In the genomic region with DNA sequence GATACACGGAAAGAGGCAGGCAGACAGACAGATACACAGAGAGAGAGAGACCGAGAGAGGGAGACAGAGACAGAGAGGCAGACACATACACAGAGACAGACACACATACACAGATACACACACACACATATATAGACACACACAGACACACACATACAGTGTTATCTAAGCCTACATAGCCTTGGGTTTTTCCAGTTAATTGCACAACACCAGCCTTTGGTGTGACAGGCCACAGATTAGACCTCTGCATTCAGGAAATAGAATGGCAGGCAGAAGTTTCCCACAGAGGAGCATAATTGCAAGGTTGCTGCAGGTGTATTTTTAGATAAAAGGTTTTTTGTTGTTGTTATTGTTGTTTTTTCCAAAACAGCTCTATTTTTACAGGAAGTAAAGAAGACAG, we compare ENCODE assay signal across 22 mouse cellular contexts.
"Had no signal": no experiment of that assay in that cellular context is flagged by ENCODE, and none has a peak within 500 bp of the region (broad histone marks: within the 10 kb centered on the region; RNA-seq: fewer than 3 reads in every experiment).

No protein-coding gene starts in this region.

- ATAC-seq: liver, postnatal 0 days; midbrain, embryonic 16.5 days had no signal

- H3K9me3 ChIP-seq: kidney, embryonic 15.5 days; limb, embryonic 12.5 days; limb, embryonic 15.5 days; midbrain, embryonic 12.5 days had no signal

- H3K36me3 ChIP-seq: kidney, embryonic 15.5 days; limb, embryonic 12.5 days; limb, embryonic 15.5 days; midbrain, embryonic 12.5 days had no signal

- H3K27me3 ChIP-seq: kidney, embryonic 15.5 days; limb, embryonic 12.5 days; limb, embryonic 15.5 days; midbrain, embryonic 12.5 days had no signal

- H3K4me2 ChIP-seq: kidney, embryonic 15.5 days; limb, embryonic 12.5 days; limb, embryonic 15.5 days; liver, embryonic 11.5 days; lung, embryonic 14.5 days; midbrain, embryonic 12.5 days had no signal

- H3K4me3 ChIP-seq: kidney, embryonic 15.5 days; limb, embryonic 12.5 days; limb, embryonic 15.5 days; midbrain, embryonic 12.5 days; myocyte had no signal

- DNase-seq: kidney, adult 11 months; kidney, adult 8-10 months; kidney, postnatal 10 days; kidney, postnatal 36 days; left cerebral cortex, postnatal 4 days; liver, postnatal 0 days; lung, postnatal 14 days; lung, postnatal 4 days; right cerebral cortex, postnatal 4 days; thymus, adult 2 months; thymus, postnatal 14 days; thymus, postnatal 4 days had no signal

- H3K4me1 ChIP-seq: limb, embryonic 12.5 days; midbrain, embryonic 12.5 days had no signal

- H3K9ac ChIP-seq: kidney, embryonic 15.5 days; limb, embryonic 12.5 days; limb, embryonic 15.5 days; liver, embryonic 14.5 days; liver, postnatal 0 days; lung, embryonic 14.5 days; midbrain, embryonic 12.5 days had no signal

- H3K27ac ChIP-seq: kidney, embryonic 15.5 days; limb, embryonic 12.5 days; limb, embryonic 15.5 days; liver, embryonic 14.5 days; midbrain, embryonic 12.5 days; stomach, postnatal 0 days had no signal
